11 mouse cellular contexts compared by ENCODE assay signal in the genomic region with DNA sequence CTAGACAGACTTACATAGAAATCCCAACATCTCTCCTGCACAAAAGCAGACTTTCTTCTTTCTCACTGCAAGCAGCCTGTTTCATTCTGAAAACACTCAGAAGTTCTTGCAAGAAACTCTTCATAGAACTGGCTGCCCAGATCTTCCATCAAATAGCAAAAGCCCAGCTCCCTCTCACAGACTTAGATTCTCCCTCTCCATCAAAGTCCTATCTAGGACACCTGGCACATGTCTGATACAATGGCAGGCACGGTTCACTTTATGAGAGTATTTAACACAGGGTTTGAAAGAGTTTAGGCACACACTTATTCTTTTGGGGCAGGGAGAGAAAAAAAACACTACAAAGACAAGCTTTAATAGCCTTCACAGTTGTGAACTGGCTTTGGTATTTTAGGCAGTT. TPM values are rescaled to one million over a fixed set of nuclear protein-coding genes. Genes with fewer than 3 reads are reported as not detected.
DNase-seq lines count a peak whose midpoint lies in the region; ATAC-seq and TF ChIP-seq lines count a peak whose summit lies in the region.
"Had no signal": no experiment of that assay in that cellular context is flagged by ENCODE, and none has a peak within 500 bp of the region (broad histone marks: within the 10 kb centered on the region; RNA-seq: fewer than 3 reads in every experiment).

No protein-coding gene starts in this region.

- peak overlapping the region; percentile 91 for H3K4me3 ChIP-seq in heart, embryonic 10.5 days
- H3K4me3 ChIP-seq in hindbrain, embryonic 11.5 days (ENCODE audit: low read depth, low read length) = peak overlapping the region; percentile 15; the same call in 1 of the 2 replicates
- H3K4me3 ChIP-seq in liver, postnatal 0 days (ENCODE audit: low read depth, low read length) = peak overlapping the region; percentile 65; the same call in 1 of the 2 replicates

- 17% methylated on average over 1 of the region's 1 CpGs for WGBS in heart, embryonic 10.5 days
- 13% methylated on average over 1 of the region's 1 CpGs for WGBS in hindbrain, embryonic 11.5 days
- WGBS in liver, postnatal 0 days (ENCODE audit: insufficient replicate concordance) = 18% methylated on average over 1 of the region's 1 CpGs

- H3K9me3 ChIP-seq in heart, embryonic 10.5 days = no peaks in the 10 kb centered on the region
- H3K9me3 ChIP-seq in hindbrain, embryonic 11.5 days (ENCODE audit: control insufficient read depth, low read length) = no peaks in the 10 kb centered on the region
- no peaks in the 10 kb centered on the region for H3K9me3 ChIP-seq in liver, postnatal 0 days (ENCODE audit: low read length)

- no peaks in the 10 kb centered on the region for H3K36me3 ChIP-seq in heart, embryonic 10.5 days
- H3K36me3 ChIP-seq in hindbrain, embryonic 11.5 days (ENCODE audit: control insufficient read depth, insufficient read depth, low read length) = no peaks in the 10 kb centered on the region
- no peaks in the 10 kb centered on the region for H3K36me3 ChIP-seq in liver, postnatal 0 days (replicated peaks; ENCODE audit: insufficient read depth, low read length)
- H3K36me3 ChIP-seq: G1E had no signal

- DNase-seq in heart, embryonic 10.5 days (ENCODE audit: low spot score) = no peak
- DNase-seq in heart, adult 8-10 months (ENCODE audit: low spot score) = no peak
- peak; percentile 23 for DNase-seq in Muller cell, postnatal 12 days (ENCODE audit: inconsistent ontology term)
- DNase-seq in hindbrain, embryonic 11.5 days (ENCODE audit: low spot score) = no peak
- no peak for DNase-seq in liver, postnatal 0 days
- no peak for DNase-seq in c-Kit-positive CD71-positive TER-119-positive erythroid progenitor cells, embryonic 14.5 days (ENCODE audit: low spot score)
- DNase-seq in yolk sac, embryonic 10.5 days (ENCODE audit: low spot score) = no peak
- DNase-seq in left cerebral cortex, postnatal 14 days (ENCODE audit: low spot score in 2 of 2) = no peak
- DNase-seq: kidney, postnatal 4 days; thymus, postnatal 4 days had no signal

- TF ChIP-seq CTCF in liver, postnatal 0 days (IDR thresholded peaks at IDR 0.05; ENCODE audit: low read depth) = no peak

- intact Hi-C loops in left cerebral cortex, postnatal 14 days (cut with DNase I) = no loop called here

- no peak overlapping the region for H3K27ac ChIP-seq in heart, embryonic 10.5 days
- no peak overlapping the region for H3K27ac ChIP-seq in hindbrain, embryonic 11.5 days (ENCODE audit: low read depth, low read length)
- H3K27ac ChIP-seq in liver, postnatal 0 days (ENCODE audit: low read depth) = peak overlapping the region; percentile 90; the same call in 1 of the 2 replicates

- H3K27me3 ChIP-seq in heart, embryonic 10.5 days (ENCODE audit: insufficient read depth, poor library complexity, severe bottlenecking) = peaks cover 7% of the 10 kb centered on the region; the same call in 1 of the 2 replicates
- H3K27me3 ChIP-seq in hindbrain, embryonic 11.5 days (ENCODE audit: control insufficient read depth, insufficient read depth, low read length) = no peaks in the 10 kb centered on the region
- peaks cover 20% of the 10 kb centered on the region for H3K27me3 ChIP-seq in liver, postnatal 0 days (ENCODE audit: insufficient read depth, low read length)

- peak overlapping the region; percentile 81 for H3K4me2 ChIP-seq in hindbrain, embryonic 11.5 days (replicated peaks; ENCODE audit: low read depth, low read length)
- H3K4me2 ChIP-seq in liver, postnatal 0 days (ENCODE audit: low read depth, low read length) = peak overlapping the region; percentile 75

- TF ChIP-seq EP300 in liver, postnatal 0 days (IDR thresholded peaks at IDR 0.05; ENCODE audit: low read depth) = no peak

- ATAC-seq in hindbrain, embryonic 11.5 days (ENCODE audit: low FRiP score) = no peak
- no peak for ATAC-seq in liver, postnatal 0 days

- no peak overlapping the region for H3K9ac ChIP-seq in hindbrain, embryonic 11.5 days (ENCODE audit: low read depth, low read length)
- H3K9ac ChIP-seq in liver, postnatal 0 days (replicated peaks) = no peak overlapping the region; the same call in 1 of the 2 replicates

- H3K4me1 ChIP-seq in heart, embryonic 10.5 days = peaks cover 21% of the 10 kb centered on the region
- H3K4me1 ChIP-seq in hindbrain, embryonic 11.5 days (replicated peaks; ENCODE audit: control insufficient read depth, insufficient read depth, low read length) = 0 out of 2 replicates have a peak, but pooled peaks cover 3% of the 10 kb centered on the region
- H3K4me1 ChIP-seq in liver, postnatal 0 days (ENCODE audit: insufficient read depth) = peaks cover 2% of the 10 kb centered on the region; the same call in 1 of the 2 replicates

RNA-seq across cellular contexts. Expression of gene Prox1, which starts 2.9 kb away (rescaled TPM):
- 13.3 and 17.3 TPM in 2 replicates for polyA plus RNA-seq in heart, embryonic 10.5 days (2016; fragmentation: Nextera tagmentation; extraction: Ambion mirVana)
- 10 to 100 TPM; 42.2 to 58.7 (median 51.7) TPM for total RNA-seq in heart, adult 8-10 months (2022)
- 8.5 and 9.0 TPM in 2 replicates for polyA plus RNA-seq in hindbrain, embryonic 11.5 days (2014; fragmentation: Nextera tagmentation; extraction: Ambion mirVana)
- polyA plus RNA-seq in liver, postnatal 0 days (2015; fragmentation: Nextera tagmentation; extraction: Ambion mirVana) = 10.0 and 11.8 TPM in 2 replicates
- total RNA-seq in left cerebral cortex, postnatal 14 days (2021) = 10 to 100 TPM in 1 of 2 experiments, 1 to 10 TPM in 1; 8.0 to 12.4 TPM
- polyA plus RNA-seq: G1E had no signal

Comparison
In these comparisons a context has a peak if more than half of its experiments do, and no peak if none do; other contexts are left out.
1. H3K4me3 ChIP-seq: peak in every context shown above with its lines; median percentile 91 in heart, embryonic 10.5 days; 65 in liver, postnatal 0 days; 15 in hindbrain, embryonic 11.5 days.